Mouse (Mus musculus) myocyte (in vitro differentiated cells): ENCODE measurements around the gene Ube2d1. TPM values are rescaled to one million over a fixed set of nuclear protein-coding genes. Genes with fewer than 3 reads are reported as not detected.
A peak's percentile ranks its signal among the peaks of the same experiment; 100 is the strongest.

Experiments
- H3K27me3 ChIP-seq: one replicate; pipeline ENCODE4 v1.6.1; 2011; ENCODE audit not compliant: control insufficient read depth, insufficient read depth, insufficient read length
- H3K36me3 ChIP-seq: one replicate; pipeline ENCODE4 v1.6.1; 2011; ENCODE audit not compliant: control insufficient read depth, insufficient read depth
- H3K4me2 ChIP-seq: one replicate; pipeline ENCODE4 v1.6.1; 2011; ENCODE audit warnings: low read depth, control low read depth
- H3K4me3 ChIP-seq: one replicate; pipeline ENCODE4 v1.5.1; 2011; ENCODE audit warnings: mild to moderate bottlenecking, control low read depth, moderate library complexity
- H3K79me2 ChIP-seq: one replicate; pipeline ENCODE4 v1.6.1; 2011; ENCODE audit not compliant: control insufficient read depth, insufficient read depth
- H3ac ChIP-seq: one replicate; pipeline ENCODE4 v1.6.1; 2011; ENCODE audit not compliant: control insufficient read depth, insufficient read length
- CEBPB ChIP-seq: IDR thresholded peaks from 2 replicates; pipeline ENCODE4 v1.6.1; 2011; ENCODE audit warnings: mild to moderate bottlenecking, moderate library complexity; ENCODE audit not compliant: poor library complexity, insufficient read depth, severe bottlenecking
- E2F4 ChIP-seq: IDR thresholded peaks from one replicate; pipeline ENCODE4 v1.6.1; 2011; ENCODE audit warnings: mild to moderate bottlenecking, control low read depth, moderate library complexity; ENCODE audit not compliant: insufficient read depth
- MAX ChIP-seq: IDR thresholded peaks from one replicate; pipeline ENCODE4 v1.6.1; 2011; ENCODE audit warnings: low read depth, mild to moderate bottlenecking, control low read depth
- MYOD1 ChIP-seq, 3 experiments: IDR thresholded peaks; one replicate each; pipeline ENCODE4 v1.6.1; 2011; ENCODE audit warnings: control low read depth in 2 of 3, low read depth in 2 of 3, mild to moderate bottlenecking in 2 of 3, moderate library complexity in 1 of 3; ENCODE audit not compliant: insufficient read length in 2 of 3, control insufficient read depth in 1 of 3
- MYOG ChIP-seq, 3 experiments: IDR thresholded peaks; one replicate each; pipeline ENCODE4 v1.6.1; 2011; ENCODE audit warnings: control low read depth in 2 of 3, low read depth in 2 of 3, mild to moderate bottlenecking in 2 of 3; ENCODE audit not compliant: insufficient read length in 2 of 3, control insufficient read depth in 1 of 3, insufficient read depth in 1 of 3
- POLR2A ChIP-seq: IDR thresholded peaks from one replicate; pipeline ENCODE4 v1.6.1; 2011; ENCODE audit warnings: low read depth, mild to moderate bottlenecking, control low read depth, moderate library complexity; ENCODE audit not compliant: insufficient read length
- POLR2AphosphoS2 ChIP-seq: IDR thresholded peaks from one replicate; pipeline ENCODE4 v1.6.1; 2011; ENCODE audit warnings: low read depth, control low read depth; ENCODE audit not compliant: insufficient read length
- REST ChIP-seq: IDR thresholded peaks from one replicate; pipeline ENCODE4 v1.6.1; 2011; ENCODE audit warnings: mild to moderate bottlenecking, control low read depth, moderate library complexity; ENCODE audit not compliant: insufficient read depth, insufficient read length
- SRF ChIP-seq: IDR thresholded peaks from one replicate; pipeline ENCODE4 v1.6.1; 2011; ENCODE audit warnings: low read depth; ENCODE audit not compliant: control insufficient read depth, insufficient read length
- TCF12 ChIP-seq: IDR thresholded peaks from one replicate; pipeline ENCODE4 v1.6.1; 2011; ENCODE audit warnings: mild to moderate bottlenecking, control low read depth; ENCODE audit not compliant: poor library complexity, insufficient read depth, severe bottlenecking
- TCF3 ChIP-seq: IDR thresholded peaks from one replicate; pipeline ENCODE4 v1.6.1; 2011; ENCODE audit warnings: low read depth, control low read depth; ENCODE audit not compliant: insufficient read length
- USF1 ChIP-seq: IDR thresholded peaks from one replicate; pipeline ENCODE4 v1.6.1; 2011; ENCODE audit warnings: low read depth, mild to moderate bottlenecking, control low read depth, moderate library complexity
- polyA plus RNA-seq: library from polyadenylated mRNA; unstranded; fragments of >200 nt; fragmentation: generic; extraction: Trizol; gene quantifications from one replicate; pipeline ENCODE4 v1.2.1, GENCODE M21; 2012; ENCODE audit warnings: missing spikeins

The Ube2d1 gene
- polyA plus RNA-seq, 1 experiment = 69.3 TPM

- Histone ChIP-seq H3ac (no peak overlapping the region), H3K27me3 (no peaks in the 10 kb centered on the region), H3K4me3 (no peak overlapping the region), H3K4me2 (no peak overlapping the region), H3K36me3 (no peaks in the 10 kb centered on the region), H3K79me2 (no peaks in the 10 kb centered on the region)
- TF ChIP-seq TCF12 (no peak), MYOD1 (IDR thresholded peaks at IDR 0.05; ENCODE audit: control insufficient read depth in 1 of 3, insufficient read length in 2 of 3, low read depth in 2 of 3) (no peak), TCF3 (no peak), USF1 (no peak), MYOG (IDR thresholded peaks at IDR 0.05; ENCODE audit: control insufficient read depth in 1 of 3, insufficient read depth in 1 of 3, insufficient read length in 2 of 3, low read depth in 2 of 3) (no peak), POLR2AphosphoS2 (no peak), E2F4 (no peak), MAX (no peak), SRF (no peak), REST (no peak)
Measured at GRCm38 (mm10) chr10:71246956-71247355, 38.1 kb downstream of the Ube2d1 start.

- Histone ChIP-seq H3K27me3 (peaks cover 12% of the 10 kb centered on the region), H3K4me3 (no peak overlapping the region), H3K4me2 (peak overlapping the region; percentile 84), H3ac (no peak overlapping the region), H3K36me3 (peaks cover 9% of the 10 kb centered on the region), H3K79me2 (peaks cover 20% of the 10 kb centered on the region)
- no peak for TF ChIP-seq TCF3
- TF ChIP-seq POLR2A = no peak
- no peak for TF ChIP-seq SRF
- TF ChIP-seq E2F4 = no peak
Measured at GRCm38 (mm10) chr10:71239479-71240120, 45.5 kb downstream of the Ube2d1 start.

- Histone ChIP-seq H3K36me3 (peaks cover 23% of the 10 kb centered on the region), H3ac (peak within 1 kb of the TSS; percentile 69), H3K79me2 (peaks cover 20% of the 10 kb centered on the region), H3K27me3 (peaks cover 12% of the 10 kb centered on the region), H3K4me3 (peak within 1 kb of the TSS; percentile 74), H3K4me2 (peak within 1 kb of the TSS; percentile 84)
- TF ChIP-seq SRF = no peak
- peak in 1 of 3 experiments; percentile 14 for TF ChIP-seq MYOG (IDR thresholded peaks at IDR 0.05; ENCODE audit: control insufficient read depth in 1 of 3, insufficient read depth in 1 of 3, insufficient read length in 2 of 3, low read depth in 2 of 3)
- peak; percentile 60 for TF ChIP-seq POLR2A
- no peak for TF ChIP-seq CEBPB
- TF ChIP-seq MYOD1 (IDR thresholded peaks at IDR 0.05; ENCODE audit: control insufficient read depth in 1 of 3, insufficient read length in 2 of 3, low read depth in 2 of 3) = peak in 1 of 3 experiments; percentile 27
- no peak for TF ChIP-seq REST
Measured at GRCm38 (mm10) chr10:71238240-71238554, 46.9 kb downstream of the Ube2d1 start, which contains the start of gene Tfam. Gene Tfam, minus strand, starts transcription at chr10:71238280.

- Histone ChIP-seq H3K27me3 (peaks cover 12% of the 10 kb centered on the region), H3ac (peak overlapping the region; percentile 69), H3K4me3 (peak overlapping the region; percentile 74), H3K79me2 (peaks cover 20% of the 10 kb centered on the region), H3K4me2 (peak overlapping the region; percentile 84), H3K36me3 (peaks cover 28% of the 10 kb centered on the region)
- TF ChIP-seq POLR2A = peak; percentile 82
- TF ChIP-seq MAX = no peak
- TF ChIP-seq REST = no peak
- TF ChIP-seq MYOG (IDR thresholded peaks at IDR 0.05; ENCODE audit: control insufficient read depth in 1 of 3, insufficient read depth in 1 of 3, insufficient read length in 2 of 3, low read depth in 2 of 3) = no peak
- TF ChIP-seq SRF = peak; percentile 21
- no peak for TF ChIP-seq TCF3
Measured at GRCm38 (mm10) chr10:71237516-71238239, 47.4 kb downstream of the Ube2d1 start.

GRCm38 (mm10) chr10:71234071-71234470, 51.0 kb downstream of the Ube2d1 start:
- Histone ChIP-seq H3K36me3 (peaks cover 47% of the 10 kb centered on the region), H3K27me3 (no peaks in the 10 kb centered on the region), H3K4me3 (no peak overlapping the region), H3K79me2 (peaks cover 20% of the 10 kb centered on the region), H3K4me2 (no peak overlapping the region), H3ac (no peak overlapping the region)
- TF ChIP-seq TCF12 = no peak
- TF ChIP-seq TCF3 = no peak
- no peak for TF ChIP-seq POLR2AphosphoS2
- TF ChIP-seq CEBPB = no peak
- no peak for TF ChIP-seq REST
- no peak for TF ChIP-seq SRF
- no peak for TF ChIP-seq MYOD1 (IDR thresholded peaks at IDR 0.05; ENCODE audit: control insufficient read depth in 1 of 3, insufficient read length in 2 of 3, low read depth in 2 of 3)
- no peak for TF ChIP-seq MYOG (IDR thresholded peaks at IDR 0.05; ENCODE audit: control insufficient read depth in 1 of 3, insufficient read depth in 1 of 3, insufficient read length in 2 of 3, low read depth in 2 of 3)
- TF ChIP-seq USF1 = no peak
- TF ChIP-seq MAX = no peak
